Mouse (Mus musculus) layer of hippocampus, adult 6 months (tissue): ENCODE results near the gene Accsl. TPM values are rescaled to one million over a fixed set of nuclear protein-coding genes. Genes with fewer than 3 reads are reported as not detected.

ENCODE experiments used
- long read RNA-seq, 2 experiments: library from polyadenylated mRNA; unstranded; transcript quantifications; one replicate each; pipeline ENCODE4 v2.0.0; 2019 to 2020
- polyA plus RNA-seq: library from polyadenylated mRNA; unstranded; fragments of <200 nt; fragmentation: Nextera tagmentation; gene quantifications from 2 replicates; pipeline ENCODE4 v1.2.3, GENCODE M21; 2021

The Accsl gene
- not detected in 2 replicates for polyA plus RNA-seq
- long read RNA-seq, experiment 1 = 0 reads
- long read RNA-seq, experiment 2 = 0 reads

DNA sequence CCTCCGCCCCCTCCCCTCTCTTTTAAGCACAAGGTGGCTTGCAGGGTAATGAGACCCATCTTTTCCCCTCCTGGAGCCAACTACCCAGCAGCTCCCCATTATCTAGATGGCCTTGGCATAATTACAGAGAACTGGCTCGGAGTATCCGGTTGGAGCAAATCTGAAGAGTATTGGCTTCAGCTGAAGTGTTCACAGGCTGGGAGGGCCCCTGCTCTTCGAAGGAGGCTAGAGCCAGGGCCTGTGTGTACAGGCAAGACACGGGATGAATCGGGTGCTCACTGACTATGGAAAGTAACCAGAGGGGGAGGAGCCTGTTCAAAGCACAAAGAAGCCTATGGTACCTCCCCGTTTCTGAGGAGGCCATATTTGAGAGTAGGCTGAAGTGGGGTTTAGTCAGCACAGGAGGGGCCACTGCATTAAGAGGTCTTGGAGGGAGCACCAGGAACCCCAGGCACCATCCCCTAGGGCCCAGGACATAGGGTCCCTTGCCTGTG, at the start of gene Accsl:
Gene Accsl, minus strand, starts transcription at position 51 of the 494 bp plus-strand sequence.

DNA sequence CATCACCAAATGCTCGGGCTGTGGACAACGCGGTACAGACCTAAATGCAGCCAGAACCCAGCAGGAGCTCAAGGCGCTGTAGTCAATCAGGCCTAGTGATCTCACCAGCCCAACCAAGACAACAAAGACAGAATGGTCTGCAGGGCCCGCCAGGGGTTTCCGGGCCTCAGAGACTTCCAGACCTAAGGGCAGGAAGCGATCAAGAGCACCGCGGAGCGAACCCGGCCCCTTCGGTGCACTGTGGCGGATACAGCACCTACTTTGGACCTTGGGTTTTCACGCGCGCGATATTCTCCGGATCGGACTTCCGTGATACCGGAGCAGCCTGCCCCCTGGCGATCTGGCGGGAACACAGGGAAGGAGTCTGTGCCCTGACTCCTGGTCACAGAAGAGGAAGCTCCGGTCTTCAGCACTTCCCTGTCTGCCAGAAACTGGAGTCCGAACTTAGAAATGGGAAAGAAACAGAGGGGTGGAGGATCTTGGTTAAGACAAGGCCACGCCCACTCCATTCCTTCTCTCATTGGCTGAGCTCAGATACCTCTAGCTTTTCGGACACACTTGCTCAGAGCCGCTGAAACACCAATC, 19.4 kb downstream of the Accsl start, which contains the start of gene Accs:
Gene Accs, minus strand, starts transcription at position 439 of the 585 bp plus-strand sequence.

GRCm38 (mm10) chr2:93822045-93822749, 46.8 kb downstream of the Accsl start, which contains the start of gene Ext2:
Ext2 (minus strand) TSS chr2:93822568.

Other genes starting within 250 kb of the Accsl start
- 0.08 and 0.25 TPM in 2 replicates for gene Alx4, start 226.8 kb downstream of the Accsl start, polyA plus RNA-seq
- 39.6 and 41.2 TPM in 2 replicates for gene Ext2, start 46.6 kb downstream of the Accsl start, polyA plus RNA-seq
- 2.0 and 2.1 TPM in 2 replicates for gene Accs, start 19.2 kb downstream of the Accsl start, polyA plus RNA-seq
- gene Gm13889, start 88.0 kb upstream of the Accsl start, polyA plus RNA-seq = 8.6 and 9.1 TPM in 2 replicates
- gene Gm27027, start 127.2 kb upstream of the Accsl start, polyA plus RNA-seq = not detected in 2 replicates
- 21.9 and 22.8 TPM in 2 replicates for gene Alkbh3, start 141.7 kb upstream of the Accsl start, polyA plus RNA-seq